Mouse (Mus musculus) bone marrow macrophage, adult 2 months (primary cell): Measurements from ENCODE around the gene Fads2.

Source experiments
- CTCF ChIP-seq: IDR thresholded peaks from 2 replicates; pipeline ENCODE4 v1.5.1; 2012; ENCODE audit warnings: low read depth, mild to moderate bottlenecking, low read length, moderate library complexity
- POLR2A ChIP-seq: IDR thresholded peaks from 2 replicates; pipeline ENCODE4 v1.6.1; 2012; ENCODE audit warnings: mild to moderate bottlenecking, low read depth, low read length, borderline replicate concordance

- TF ChIP-seq CTCF = no peak
- TF ChIP-seq POLR2A = no peak
These were observed 86.7 kb downstream of the Fads2 start for GRCm38 (mm10) chr19:10014824-10015223.
